Mouse (Mus musculus): Measurements from ENCODE around the gene Slc26a3.

DNA sequence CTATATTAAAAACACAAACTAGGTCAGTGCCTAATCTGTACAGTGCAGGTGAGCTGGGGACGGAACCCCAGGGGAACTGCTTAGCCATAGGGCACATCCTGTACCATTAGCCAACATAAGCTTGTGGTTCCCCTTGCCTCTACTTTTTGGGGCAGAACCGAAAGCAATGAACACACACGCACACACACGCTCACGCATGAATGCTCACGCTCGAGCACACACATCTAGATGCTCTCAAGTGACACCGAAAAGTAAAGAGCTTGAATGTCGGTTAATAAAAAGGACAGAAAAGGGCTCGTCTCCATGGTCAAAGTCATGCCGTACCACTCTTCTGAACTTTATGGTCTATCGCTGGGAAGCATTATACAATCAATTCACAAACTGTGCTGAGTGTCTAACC, 1.0 kb downstream of the Slc26a3 start:
- no peak for TF ChIP-seq CTCF (IDR thresholded peaks at IDR 0.05; ENCODE audit: insufficient read depth, low read depth, low read length)
- TF ChIP-seq POLR2A (IDR thresholded peaks at IDR 0.05; ENCODE audit: insufficient read depth, low read depth, low read length), result no peak
